ENCODE assay signal across 7 mouse cellular contexts in the genomic region with DNA sequence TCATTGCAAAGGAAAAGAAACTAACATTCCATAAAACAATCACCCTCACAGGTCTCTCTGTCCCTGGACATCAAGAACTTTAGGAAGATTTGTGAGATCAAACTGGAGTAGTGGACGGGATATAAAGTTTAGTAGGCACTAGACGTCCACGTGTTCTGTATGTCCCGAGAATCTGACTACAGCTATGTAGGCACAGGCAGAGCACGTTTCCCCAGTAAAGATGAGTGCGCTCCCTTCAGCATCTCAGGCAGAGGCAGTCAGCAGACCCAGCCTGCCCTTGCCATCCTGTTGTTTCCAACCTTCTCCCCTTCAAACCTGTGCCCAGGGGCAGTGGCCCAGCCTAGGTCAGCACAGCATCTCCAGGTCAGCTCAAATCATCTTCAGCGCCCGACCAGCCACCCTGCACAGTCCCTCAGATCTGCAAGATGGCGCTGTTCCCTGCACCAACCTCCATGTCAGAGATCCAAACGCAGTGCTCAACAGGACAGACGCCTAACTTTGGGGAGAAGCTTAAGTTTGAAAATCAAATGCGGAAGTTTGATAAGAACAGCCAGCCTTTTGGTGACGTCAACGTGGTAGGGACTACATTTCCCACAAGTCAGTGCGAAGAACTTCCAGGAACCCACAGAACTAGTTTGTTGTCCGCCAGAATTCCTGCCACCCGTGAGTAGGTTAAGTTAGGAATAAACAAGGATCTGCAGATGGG. TPM values are rescaled to one million over a fixed set of nuclear protein-coding genes. Genes with fewer than 3 reads are reported as not detected.
DNase-seq lines count a peak whose midpoint lies in the region; ATAC-seq lines count a peak whose summit lies in the region.

A gene (minus strand): TSS at position 552 of the 706 bp plus-strand sequence.

- no peaks in the 10 kb centered on the region for H3K4me1 ChIP-seq in embryonic facial prominence, embryonic 11.5 days (ENCODE audit: control insufficient read depth, insufficient read depth, low read length)
- peaks cover 5% of the 10 kb centered on the region for H3K4me1 ChIP-seq in limb, embryonic 10.5 days
- H3K4me1 ChIP-seq in midbrain, embryonic 13.5 days (replicated peaks) = peaks cover 10% of the 10 kb centered on the region

- no peaks in the 10 kb centered on the region for H3K9me3 ChIP-seq in embryonic facial prominence, embryonic 11.5 days (replicated peaks; ENCODE audit: control insufficient read depth, low read length)
- no peaks in the 10 kb centered on the region for H3K9me3 ChIP-seq in limb, embryonic 10.5 days (replicated peaks)
- no peaks in the 10 kb centered on the region for H3K9me3 ChIP-seq in midbrain, embryonic 13.5 days

- peak; percentile 87 for DNase-seq in adrenal gland, postnatal 14 days
- peak; percentile 91 for DNase-seq in embryonic facial prominence, embryonic 11.5 days (ENCODE audit: low spot score)
- DNase-seq in kidney, adult 11 months = peak; percentile 89
- peak; percentile 68 for DNase-seq in limb, embryonic 10.5 days (ENCODE audit: low spot score)
- peak; percentile 71 for DNase-seq in spleen, adult 12 weeks (ENCODE audit: low spot score)

- H3K4me2 ChIP-seq in embryonic facial prominence, embryonic 11.5 days (ENCODE audit: low read depth, low read length) = peak within 1 kb of the TSS; percentile 52
- H3K4me2 ChIP-seq in midbrain, embryonic 13.5 days (replicated peaks) = peak within 1 kb of the TSS; percentile 70

- WGBS in embryonic facial prominence, embryonic 11.5 days = 19% methylated on average over 17 of the region's 17 CpGs
- WGBS in limb, embryonic 10.5 days = 22% methylated on average over 17 of the region's 17 CpGs
- 16% methylated on average over 17 of the region's 17 CpGs for WGBS in midbrain, embryonic 13.5 days

- peak within 1 kb of the TSS; percentile 54 for H3K9ac ChIP-seq in embryonic facial prominence, embryonic 11.5 days (replicated peaks; ENCODE audit: low read length)
- H3K9ac ChIP-seq in midbrain, embryonic 13.5 days (replicated peaks) = peak within 1 kb of the TSS; percentile 63

- H3K27ac ChIP-seq in embryonic facial prominence, embryonic 11.5 days (replicated peaks; ENCODE audit: low read depth, low read length) = no peak within 1 kb of the TSS
- peak within 1 kb of the TSS; percentile 83 for H3K27ac ChIP-seq in limb, embryonic 10.5 days
- no peak within 1 kb of the TSS for H3K27ac ChIP-seq in midbrain, embryonic 13.5 days

- H3K36me3 ChIP-seq in embryonic facial prominence, embryonic 11.5 days (replicated peaks; ENCODE audit: control insufficient read depth, insufficient read depth, low read depth, low read length) = no peaks in the 10 kb centered on the region
- no peaks in the 10 kb centered on the region for H3K36me3 ChIP-seq in limb, embryonic 10.5 days
- H3K36me3 ChIP-seq in midbrain, embryonic 13.5 days = no peaks in the 10 kb centered on the region

- no peaks in the 10 kb centered on the region for H3K27me3 ChIP-seq in embryonic facial prominence, embryonic 11.5 days (ENCODE audit: control insufficient read depth, insufficient read depth, low read length)
- no peaks in the 10 kb centered on the region for H3K27me3 ChIP-seq in limb, embryonic 10.5 days (ENCODE audit: low read depth, poor library complexity, severe bottlenecking)
- H3K27me3 ChIP-seq in midbrain, embryonic 13.5 days = no peaks in the 10 kb centered on the region

- peak within 1 kb of the TSS; percentile 42 for H3K4me3 ChIP-seq in embryonic facial prominence, embryonic 11.5 days (ENCODE audit: low read depth, low read length)
- peak within 1 kb of the TSS; percentile 61 for H3K4me3 ChIP-seq in limb, embryonic 10.5 days
- H3K4me3 ChIP-seq in midbrain, embryonic 13.5 days (replicated peaks) = peak within 1 kb of the TSS; percentile 51

- peak; percentile 90 for ATAC-seq in embryonic facial prominence, embryonic 11.5 days (replicated peaks; ENCODE audit: insufficient number of reproducible peaks, low FRiP score, low TSS enrichment, low read depth)
- ATAC-seq in granulocyte monocyte progenitor cell, adult 5-6 weeks (replicated peaks; ENCODE audit: poor library complexity, severe bottlenecking) = peak; percentile 95
- peak; percentile 93 for ATAC-seq in midbrain, embryonic 13.5 days

RNA-seq across cellular contexts. Expression of the gene that starts here (rescaled TPM):
- 4.4 and 5.3 TPM in 2 replicates for total RNA-seq in adrenal gland, postnatal 14 days (2021)
- polyA plus RNA-seq in embryonic facial prominence, embryonic 11.5 days (2014; fragmentation: Nextera tagmentation; extraction: Ambion mirVana) = 3.2 and 3.3 TPM in 2 replicates
- 6.9 and 10.0 TPM in 2 replicates for total RNA-seq in granulocyte monocyte progenitor cell, adult 5-6 weeks (2014; fragmentation: Nextera tagmentation)
- 4.4 and 8.9 TPM in 2 replicates for total RNA-seq in granulocyte monocyte progenitor cell, adult 5-6 weeks (2017)
- 1.4 and 1.7 TPM in 2 replicates for polyA plus RNA-seq in limb, embryonic 10.5 days (2016; fragmentation: Nextera tagmentation; extraction: Ambion mirVana)
- polyA plus RNA-seq in midbrain, embryonic 13.5 days (2015; fragmentation: Nextera tagmentation; extraction: Ambion mirVana) = 1.4 and 1.7 TPM in 2 replicates
